Mouse (Mus musculus) G1E-ER4 (cell line): Measurements from ENCODE around the gene Magi1. TPM values are rescaled to one million over a fixed set of nuclear protein-coding genes. Genes with fewer than 3 reads are reported as not detected.

Experiments used
- GATA1 ChIP-seq: IDR thresholded peaks from one replicate; pipeline ENCODE4 v1.8.0; 2012; ENCODE audit warnings: low read length, inconsistent platforms
- polyA plus RNA-seq: library from polyadenylated mRNA; stranded (reverse); fragments of >175 nt; gene quantifications from 2 replicates; pipeline ENCODE4 v1.2.3, GENCODE M21; 2012

Magi1 gene
- polyA plus RNA-seq, 1 experiment, result 1.0 TPM

GRCm38 (mm10) chr6:94158119-94158848, 125.4 kb downstream of the Magi1 start:
- no peak for TF ChIP-seq GATA1

GRCm38 (mm10) chr6:94155996-94156395, 127.7 kb downstream of the Magi1 start:
- no peak for TF ChIP-seq GATA1

GRCm38 (mm10) chr6:94154854-94155601, 128.7 kb downstream of the Magi1 start:
- TF ChIP-seq GATA1, result no peak

DNA sequence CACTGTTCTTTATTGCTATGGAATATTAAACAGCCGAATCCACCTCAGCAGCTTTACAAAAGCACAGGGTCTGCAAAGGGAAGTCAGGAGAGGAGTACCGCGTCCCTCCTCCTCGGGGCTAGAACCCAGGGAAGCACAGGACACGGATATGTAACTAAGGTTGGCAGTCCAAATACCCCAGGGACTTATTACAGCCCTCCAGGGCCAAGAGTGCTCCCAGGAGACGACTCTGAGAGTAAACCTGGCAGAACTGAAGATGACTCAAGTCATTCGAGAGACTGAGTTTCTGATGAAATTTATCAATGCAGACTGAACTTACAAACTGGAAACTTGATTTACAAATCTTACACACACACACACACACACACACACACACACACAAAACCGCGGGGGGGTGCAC, 130.8 kb downstream of the Magi1 start:
- TF ChIP-seq GATA1, result no peak

DNA sequence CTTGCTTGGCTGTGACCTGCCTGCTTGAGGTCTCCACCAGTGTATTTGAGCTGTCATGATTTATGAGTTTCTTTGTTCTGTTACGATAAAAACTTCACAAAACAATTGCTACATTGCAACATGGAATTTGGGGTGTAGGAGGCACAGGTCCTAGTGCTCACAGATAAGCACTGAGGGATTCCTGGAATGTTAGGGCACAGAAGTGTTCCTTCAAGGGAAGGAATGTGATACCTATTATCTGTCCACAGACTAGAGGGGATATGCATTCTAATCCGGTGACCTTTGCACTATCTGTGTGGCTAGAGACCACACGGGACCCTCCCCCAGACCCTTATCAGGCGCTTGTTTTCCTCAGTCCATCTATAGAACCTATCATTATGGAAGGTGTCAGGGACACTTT, 132.8 kb downstream of the Magi1 start:
- TF ChIP-seq GATA1, result no peak

DNA sequence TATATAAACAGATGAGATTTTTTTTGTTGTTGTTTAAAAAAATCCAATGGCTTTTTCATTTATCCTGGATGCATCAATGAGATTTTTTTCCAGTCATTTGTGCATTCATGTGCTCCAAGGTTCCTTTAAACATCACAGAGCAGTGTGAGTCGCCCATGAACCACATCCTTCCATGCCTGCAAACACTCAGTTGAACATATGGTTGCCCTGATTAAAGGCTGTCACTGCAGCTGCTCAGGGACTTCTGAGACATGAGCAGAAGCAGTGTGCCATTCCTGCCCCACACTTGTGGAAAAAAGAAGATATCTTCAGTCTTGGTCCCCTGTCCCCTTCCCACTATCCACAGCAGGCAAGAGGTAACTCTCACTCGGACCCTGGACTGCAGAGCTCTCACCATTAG, 133.9 kb downstream of the Magi1 start:
- TF ChIP-seq GATA1, result no peak

- no peak for TF ChIP-seq GATA1
Observed at GRCm38 (mm10) chr6:94146206-94146493, 137.6 kb downstream of the Magi1 start.

- no peak for TF ChIP-seq GATA1
Observed at GRCm38 (mm10) chr6:94145430-94146205, 138.1 kb downstream of the Magi1 start.

- TF ChIP-seq GATA1, result no peak
Observed at GRCm38 (mm10) chr6:94142493-94142892, 141.2 kb downstream of the Magi1 start.

- TF ChIP-seq GATA1, result no peak
Observed at GRCm38 (mm10) chr6:94141496-94141895, 142.2 kb downstream of the Magi1 start.

DNA sequence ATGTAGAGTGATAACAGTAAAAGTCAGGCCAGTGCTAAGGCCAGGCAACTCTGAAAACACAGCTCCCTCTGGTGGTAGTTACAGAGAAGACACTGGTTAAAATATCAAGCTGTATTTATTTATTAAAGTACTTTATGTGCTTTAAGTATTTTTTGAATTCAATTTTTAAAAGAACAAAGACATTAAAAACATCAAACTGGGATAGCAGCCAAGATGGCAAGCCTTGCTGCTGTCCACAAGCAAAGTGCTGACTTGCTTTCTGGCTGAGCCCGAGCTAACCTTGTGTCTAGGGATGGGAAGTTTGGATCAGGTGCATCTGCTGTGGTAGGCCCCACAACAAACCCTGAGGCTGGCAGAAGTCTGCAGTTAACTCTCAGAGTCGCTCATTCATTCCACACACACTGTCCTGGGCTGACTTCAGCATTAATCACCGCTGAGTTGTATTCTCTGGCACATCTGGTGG, 143.7 kb downstream of the Magi1 start:
- TF ChIP-seq GATA1, result no peak

DNA sequence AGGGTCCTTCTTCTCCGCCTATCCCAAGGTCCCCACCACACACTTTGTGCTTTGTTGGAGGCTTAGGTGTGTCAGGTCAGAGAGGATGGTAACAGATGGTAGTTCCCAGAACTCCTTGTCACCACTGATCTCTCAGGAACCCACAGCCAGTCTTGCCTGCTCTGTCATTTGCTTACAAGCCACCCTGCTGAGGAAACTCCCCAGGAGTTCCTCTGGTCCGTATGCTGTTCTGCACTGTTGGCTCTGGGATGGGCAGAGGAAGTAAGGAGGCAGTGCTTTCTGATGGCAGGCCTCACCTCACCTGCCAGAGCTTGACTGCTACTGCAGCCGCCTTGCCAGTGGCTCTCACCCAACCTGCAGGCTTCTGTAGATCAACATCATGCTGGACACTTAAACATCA, 147.0 kb downstream of the Magi1 start:
- no peak for TF ChIP-seq GATA1

- TF ChIP-seq GATA1, result no peak
Observed at GRCm38 (mm10) chr6:94134159-94134558, 149.6 kb downstream of the Magi1 start.

DNA sequence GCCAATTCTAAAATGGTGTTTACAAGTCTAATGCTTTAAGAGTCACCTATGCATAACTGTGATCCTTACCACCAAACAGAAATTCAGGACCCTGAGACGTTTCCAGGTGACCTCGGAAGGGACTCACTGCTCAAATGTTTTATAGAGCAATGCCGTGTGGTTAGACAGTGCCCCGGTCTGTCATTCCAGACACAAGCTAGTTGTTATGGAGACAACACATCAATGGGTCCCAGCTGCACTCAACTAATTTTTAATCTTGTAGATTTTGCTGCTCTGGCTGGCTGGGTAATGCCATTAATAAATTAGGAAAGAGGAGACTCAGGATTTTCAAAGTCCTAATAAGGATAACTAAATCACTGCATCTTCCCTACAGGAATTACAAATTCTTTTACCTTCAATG, 151.7 kb downstream of the Magi1 start:
- TF ChIP-seq GATA1, result no peak

DNA sequence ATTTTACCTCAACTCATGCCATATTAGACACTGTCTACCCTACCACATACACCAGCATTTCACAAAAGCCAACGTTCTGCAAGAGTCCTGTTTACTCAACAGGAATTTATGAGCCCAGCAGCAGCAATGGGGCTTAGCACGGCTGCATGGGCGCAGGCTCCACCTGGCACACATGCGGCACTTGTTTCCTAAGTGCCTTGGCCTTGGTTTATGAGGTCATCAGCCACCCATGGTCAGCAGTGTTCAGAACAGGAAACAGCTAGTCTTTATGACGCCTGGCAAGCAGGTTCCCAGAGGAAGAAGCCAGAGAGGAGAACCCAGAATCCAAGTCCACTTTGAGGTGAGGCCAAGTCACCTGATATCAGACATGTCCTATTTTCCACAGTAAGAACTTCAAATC, 153.3 kb downstream of the Magi1 start:
- no peak for TF ChIP-seq GATA1

DNA sequence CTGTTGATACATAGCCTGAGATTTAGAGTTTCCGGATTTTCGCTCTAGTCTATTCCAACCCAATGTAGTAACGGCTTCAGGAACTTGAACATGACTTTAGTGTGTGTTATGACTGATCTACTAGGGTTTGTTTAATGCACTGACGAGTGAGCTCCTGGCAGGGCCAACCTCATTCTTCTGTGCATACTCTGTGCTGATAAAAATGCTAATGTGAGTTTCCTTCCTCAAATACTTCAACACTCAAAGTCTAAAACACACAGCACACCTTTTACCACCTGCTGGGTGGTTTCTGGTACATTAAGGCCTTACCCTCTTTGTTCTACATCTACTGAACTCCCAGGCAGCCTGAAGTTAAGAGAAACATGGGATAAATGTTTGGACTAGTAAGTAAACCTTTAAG, 157.0 kb downstream of the Magi1 start:
- no peak for TF ChIP-seq GATA1
